Mouse (Mus musculus) forebrain, embryonic 16.5 days (tissue): Measurements from ENCODE around the gene Pcnx3. TPM values are rescaled to one million over a fixed set of nuclear protein-coding genes. Genes with fewer than 3 reads are reported as not detected.
"Not testable (repeated sequence)": the region's sequence is repeated elsewhere in the genome, so short reads cannot be mapped to it uniquely, and the experiment has no call there.

ENCODE experiments used
- ATAC-seq: fragments of 200-750 bp; cut with Nextera tagmentation; 2 replicates; pipeline ENCODE4 v1.8.0; 2017; ENCODE audit warnings: mild to moderate bottlenecking, moderate library complexity
- H3K27ac ChIP-seq: fragments of 300-500 bp; sonication (generic); 2 replicates; pipeline ENCODE4 v1.5.1; 2014; ENCODE audit warnings: low read length, control low read depth
- H3K27me3 ChIP-seq: fragments of 300-500 bp; sonication (generic); replicated peaks from 2 replicates; pipeline ENCODE4 v1.6.1; 2014; ENCODE audit warnings: low read length; ENCODE audit not compliant: control insufficient read depth, insufficient read depth
- H3K36me3 ChIP-seq: fragments of 300-500 bp; sonication (generic); 2 replicates; pipeline ENCODE4 v1.6.1; 2014; ENCODE audit not compliant: control insufficient read depth, insufficient read depth
- H3K4me1 ChIP-seq: fragments of 300-500 bp; sonication (generic); replicated peaks from 2 replicates; pipeline ENCODE4 v1.6.1; 2014; ENCODE audit warnings: low read length; ENCODE audit not compliant: control insufficient read depth, insufficient read depth
- H3K4me2 ChIP-seq: fragments of 300-500 bp; sonication (generic); 2 replicates; pipeline ENCODE4 v1.6.1; 2014; ENCODE audit warnings: mild to moderate bottlenecking, low read length, control low read depth
- H3K4me3 ChIP-seq: fragments of 300-500 bp; sonication (generic); replicated peaks from 2 replicates; pipeline ENCODE4 v1.5.1; 2014; ENCODE audit warnings: mild to moderate bottlenecking, low read length, control low read depth
- H3K9ac ChIP-seq: fragments of 300-500 bp; sonication (generic); replicated peaks from 2 replicates; pipeline ENCODE4 v1.6.1; 2014; ENCODE audit warnings: low read depth, low read length, control low read depth
- H3K9me3 ChIP-seq: fragments of 300-500 bp; sonication (generic); 2 replicates; pipeline ENCODE4 v1.6.1; 2016; ENCODE audit warnings: low read length; ENCODE audit not compliant: control insufficient read depth
- WGBS: fragments of 180-500 bp; shearing (Covaris S2); extraction: QIAGEN DNeasy Blood & Tissue Kit; methylation state at CpG from one replicate; pipeline ENCODE4 v1.1.7; 2014; 5-methylcytosine and 5-hydroxymethylcytosine counted together
- polyA plus RNA-seq: library from polyadenylated mRNA; unstranded; fragments of >200 nt; fragmentation: Nextera tagmentation; extraction: Ambion mirVana; gene quantifications from 2 replicates; pipeline ENCODE4 v1.2.1, GENCODE M21; 2015

The Pcnx3 gene
- polyA plus RNA-seq, 1 experiment from 2014 or later: 28.7 TPM

DNA sequence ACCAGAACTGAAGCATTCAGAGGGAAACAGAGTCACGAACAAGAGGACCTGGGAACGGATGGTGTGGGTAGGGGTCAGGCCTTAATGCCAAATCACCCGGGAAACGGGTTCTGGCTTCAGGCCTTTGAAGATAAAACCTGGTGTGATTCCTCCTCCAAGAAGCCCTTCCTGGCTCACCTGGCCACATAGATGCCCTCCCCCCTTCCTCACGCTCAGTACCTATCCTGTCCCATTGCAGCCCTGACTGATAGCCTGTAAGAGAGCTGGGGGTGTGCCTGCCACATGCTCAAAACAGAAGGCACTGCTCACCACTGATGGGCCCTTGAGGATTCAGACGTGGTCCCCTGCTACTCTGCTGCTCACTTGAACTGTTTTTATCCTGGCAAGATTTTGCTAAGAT, 5.1 kb upstream of the Pcnx3 start:
- no peak for ATAC-seq
- Histone ChIP-seq H3K9me3 (no peaks in the 10 kb centered on the region), H3K9ac (no peak overlapping the region), H3K4me3 (no peak overlapping the region), H3K4me1 (peaks cover 44% of the 10 kb centered on the region), H3K27ac (no peak overlapping the region), H3K27me3 (no peaks in the 10 kb centered on the region), H3K36me3 (peaks cover 19% of the 10 kb centered on the region), H3K4me2 (no peak overlapping the region)
- WGBS: 91% methylated on average over 6 of the region's 6 CpGs

GRCm38 (mm10) chr19:5692913-5693396, 4.2 kb upstream of the Pcnx3 start:
- Histone ChIP-seq H3K27ac (no peak overlapping the region), H3K4me3 (no peak overlapping the region), H3K36me3 (peaks cover 12% of the 10 kb centered on the region)

GRCm38 (mm10) chr19:5692086-5692912, 3.6 kb upstream of the Pcnx3 start:
- H3K4me1 ChIP-seq: peaks cover 52% of the 10 kb centered on the region
- ATAC-seq: no peak
- WGBS: 67% methylated on average over 10 of the region's 10 CpGs
- no peaks in the 10 kb centered on the region for H3K27me3 ChIP-seq
- no peak overlapping the region for H3K4me3 ChIP-seq
- no peak overlapping the region for H3K27ac ChIP-seq
- H3K9me3 ChIP-seq: no peaks in the 10 kb centered on the region
- 0 out of 2 replicates have a peak overlapping the region, but pooled peaks have one; percentile 10 for H3K9ac ChIP-seq
- H3K4me2 ChIP-seq: no peak overlapping the region
- peaks cover 6% of the 10 kb centered on the region; the same call in 1 of the 2 replicates for H3K36me3 ChIP-seq

More at GRCm38 (mm10) chr19:5692913-5693396, 4.2 kb upstream of the Pcnx3 start:
- WGBS: 76% methylated on average over 10 of the region's 10 CpGs
- H3K9me3 ChIP-seq: no peaks in the 10 kb centered on the region
- H3K27me3 ChIP-seq: no peaks in the 10 kb centered on the region
- no peak overlapping the region; the same call in 1 of the 2 replicates for H3K4me2 ChIP-seq
- peaks cover 46% of the 10 kb centered on the region for H3K4me1 ChIP-seq
- no peak overlapping the region for H3K9ac ChIP-seq
- ATAC-seq: no peak

GRCm38 (mm10) chr19:5691601-5692000, 2.9 kb upstream of the Pcnx3 start:
- 0 out of 2 replicates have a peak overlapping the region, but pooled peaks have one; percentile 10 for H3K9ac ChIP-seq

DNA sequence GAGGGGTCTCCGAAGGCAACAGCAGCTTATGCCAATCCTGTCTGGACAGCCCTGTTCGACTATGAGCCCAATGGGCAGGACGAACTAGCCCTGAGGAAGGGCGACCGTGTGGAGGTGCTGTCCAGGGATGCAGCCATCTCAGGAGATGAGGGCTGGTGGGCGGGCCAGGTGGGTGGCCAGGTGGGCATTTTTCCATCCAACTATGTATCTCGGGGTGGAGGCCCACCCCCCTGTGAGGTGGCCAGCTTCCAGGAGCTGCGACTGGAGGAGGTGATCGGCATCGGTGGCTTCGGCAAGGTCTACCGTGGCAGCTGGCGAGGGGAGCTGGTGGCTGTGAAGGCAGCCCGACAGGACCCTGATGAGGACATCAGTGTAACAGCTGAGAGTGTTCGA, 1.6 kb upstream of the Pcnx3 start:
- Histone ChIP-seq H3K4me1 (peaks cover 49% of the 10 kb centered on the region), H3K4me3 (peak overlapping the region; percentile 85), H3K4me2 (peak overlapping the region; percentile 99), H3K36me3 (no peaks in the 10 kb centered on the region; the same call in 1 of the 2 replicates), H3K9me3 (no peaks in the 10 kb centered on the region), H3K9ac (peak overlapping the region; percentile 73), H3K27me3 (no peaks in the 10 kb centered on the region), H3K27ac (no peak overlapping the region)
- WGBS: 73% methylated on average over 15 of the region's 15 CpGs
- ATAC-seq: no peak

More at GRCm38 (mm10) chr19:5691601-5692000, 2.9 kb upstream of the Pcnx3 start:
- Histone ChIP-seq H3K4me1 (peaks cover 56% of the 10 kb centered on the region), H3K27ac (no peak overlapping the region), H3K9me3 (no peaks in the 10 kb centered on the region), H3K27me3 (no peaks in the 10 kb centered on the region), H3K4me2 (no peak overlapping the region), H3K36me3 (no peaks in the 10 kb centered on the region), H3K4me3 (no peak overlapping the region)
- WGBS: 88% methylated on average over 5 of the region's 5 CpGs
- ATAC-seq: no peak

GRCm38 (mm10) chr19:5689565-5690342, 1.0 kb upstream of the Pcnx3 start:
- Histone ChIP-seq H3K4me3 (peak overlapping the region; percentile 85), H3K9me3 (no peaks in the 10 kb centered on the region), H3K36me3 (peaks cover 4% of the 10 kb centered on the region), H3K27ac (peak overlapping the region; percentile 73), H3K9ac (peak overlapping the region; percentile 73), H3K4me2 (peak overlapping the region; percentile 99), H3K27me3 (no peaks in the 10 kb centered on the region), H3K4me1 (peaks cover 49% of the 10 kb centered on the region)
- WGBS: 11% methylated on average over 42 of the region's 42 CpGs
- ATAC-seq: no peak

- Histone ChIP-seq H3K27ac (peak overlapping the region; percentile 73), H3K4me2 (peak overlapping the region; percentile 99), H3K4me1 (peaks cover 49% of the 10 kb centered on the region), H3K4me3 (peak overlapping the region; percentile 85), H3K9me3 (no peaks in the 10 kb centered on the region), H3K36me3 (peaks cover 10% of the 10 kb centered on the region), H3K27me3 (no peaks in the 10 kb centered on the region), H3K9ac (peak overlapping the region; percentile 73)
- ATAC-seq: no peak
- WGBS: under 1% methylated on average over 7 of the region's 7 CpGs
Observed at GRCm38 (mm10) chr19:5689088-5689428, 350 bp upstream of the Pcnx3 start.

DNA sequence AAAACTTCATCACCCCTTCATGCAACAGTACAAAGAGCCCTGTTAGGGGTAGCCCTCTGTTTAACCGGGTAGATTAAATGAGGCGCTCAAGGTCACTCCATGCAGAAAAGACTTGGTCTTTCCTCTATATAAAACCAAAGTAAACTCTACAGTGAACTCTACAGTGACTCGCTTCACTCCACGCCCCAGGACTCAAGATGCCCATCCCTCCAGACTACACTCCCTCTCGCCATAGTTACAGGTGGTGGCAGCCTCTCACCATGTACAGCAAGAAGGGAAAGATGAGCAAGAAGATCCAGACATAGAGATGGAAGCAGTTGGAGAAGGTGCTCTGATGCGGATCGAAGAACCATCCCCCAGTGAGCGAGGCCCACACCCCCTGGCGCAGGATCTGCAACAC, 970 bp downstream of the Pcnx3 start:
- Histone ChIP-seq H3K27ac (peak overlapping the region; percentile 91; the same call in 1 of the 2 replicates), H3K4me2 (peak overlapping the region; percentile 99), H3K4me3 (peak overlapping the region; percentile 85), H3K9ac (peak overlapping the region; percentile 78), H3K4me1 (peaks cover 45% of the 10 kb centered on the region), H3K9me3 (no peaks in the 10 kb centered on the region), H3K36me3 (peaks cover 17% of the 10 kb centered on the region), H3K27me3 (no peaks in the 10 kb centered on the region)
- 21% methylated on average over 9 of the region's 9 CpGs for WGBS
- ATAC-seq: no peak

- H3K27ac ChIP-seq, H3K4me2 ChIP-seq, H3K9me3 ChIP-seq, H3K27me3 ChIP-seq, ATAC-seq, H3K4me3 ChIP-seq, H3K9ac ChIP-seq: not testable (repeated sequence)
- Histone ChIP-seq H3K4me1 (peaks cover 37% of the 10 kb centered on the region), H3K36me3 (peaks cover 24% of the 10 kb centered on the region)
- WGBS: 92% methylated on average over 12 of the region's 12 CpGs
Observed at GRCm38 (mm10) chr19:5686954-5687353, 1.8 kb downstream of the Pcnx3 start.
